Mouse (Mus musculus): ENCODE results near the gene Rad51d. TPM values are rescaled to one million over a fixed set of nuclear protein-coding genes. Genes with fewer than 3 reads are reported as not detected.

The Rad51d gene
- polyA plus RNA-seq, 1 experiment from 2014 or later: 17.2 TPM

DNA sequence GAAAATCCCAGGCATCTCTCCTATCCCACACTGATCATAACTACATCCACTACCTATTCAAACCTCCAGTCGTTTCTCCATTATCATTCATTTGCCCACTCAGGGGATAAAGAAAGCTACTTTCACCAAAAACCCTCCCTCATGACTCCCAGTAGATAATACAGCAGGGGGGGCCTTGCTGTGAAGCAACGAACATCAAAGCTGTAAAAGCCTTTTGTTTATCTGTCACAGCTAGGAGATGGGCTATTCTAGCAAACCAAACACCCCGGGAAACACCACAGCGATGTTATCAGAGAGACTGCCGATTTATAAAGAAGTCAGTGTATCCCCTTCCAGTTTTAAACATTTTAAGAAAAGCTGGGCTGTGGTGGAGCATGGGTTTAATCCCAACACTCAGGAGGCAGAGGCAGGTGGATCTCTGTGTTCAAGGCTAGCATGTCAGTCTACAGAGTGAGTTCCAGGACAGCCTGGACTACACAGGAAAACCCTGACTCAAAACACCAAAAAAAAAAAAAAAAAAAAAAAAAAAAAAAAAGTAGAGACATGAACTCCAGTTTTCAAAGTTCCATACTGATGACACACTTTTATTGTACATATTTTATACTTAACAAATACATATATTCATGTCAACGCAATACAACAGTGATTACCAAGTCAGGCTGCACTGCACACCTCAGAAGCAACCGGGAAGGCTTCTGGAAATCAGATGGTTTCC lies 23.4 kb downstream of the Rad51d start:
- Histone ChIP-seq H3K27me3 (ENCODE audit: control insufficient read depth, insufficient read depth, low read length) (no peaks in the 10 kb centered on the region), H3K4me1 (ENCODE audit: control insufficient read depth, insufficient read depth, low read length) (no peaks in the 10 kb centered on the region; the same call in 1 of the 2 replicates), H3K9me3 (ENCODE audit: control insufficient read depth, low read length) (no peaks in the 10 kb centered on the region), H3K27ac (replicated peaks; ENCODE audit: low read depth, low read length) (no peak overlapping the region), H3K9ac (replicated peaks; ENCODE audit: low read length) (no peak overlapping the region), H3K36me3 (ENCODE audit: control insufficient read depth, insufficient read depth, low read length) (no peaks in the 10 kb centered on the region), H3K4me2 (ENCODE audit: low read length) (no peak overlapping the region), H3K4me3 (replicated peaks; ENCODE audit: low read depth, low read length) (no peak overlapping the region)
- ATAC-seq (ENCODE audit: low FRiP score, low TSS enrichment) (no peak), DNase-seq (no peak)
- WGBS: 28% methylated on average over 7 of the region's 7 CpGs

DNA sequence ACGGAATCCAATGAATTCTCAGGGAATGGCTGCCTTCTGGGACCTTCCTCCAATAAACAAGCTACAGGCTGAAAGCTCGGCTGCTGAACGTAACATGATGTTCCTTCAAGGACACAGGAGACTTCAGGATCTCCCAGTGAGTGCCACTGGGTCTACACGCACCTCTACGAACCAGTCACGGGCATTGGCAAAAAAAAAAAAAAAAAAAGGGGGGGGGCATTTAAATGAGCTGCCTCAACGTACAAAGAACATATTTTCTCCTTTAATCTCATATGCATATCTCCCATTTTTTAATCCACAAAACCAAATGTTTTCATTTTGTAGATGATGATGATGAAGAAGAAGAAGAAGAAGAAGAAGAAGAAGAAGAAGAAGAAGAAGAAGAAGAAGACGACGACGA lies 24.5 kb downstream of the Rad51d start:
- Histone ChIP-seq H3K27ac (replicated peaks; ENCODE audit: low read depth, low read length) (no peak overlapping the region), H3K9me3 (ENCODE audit: control insufficient read depth, low read length) (no peaks in the 10 kb centered on the region), H3K4me2 (ENCODE audit: low read length) (no peak overlapping the region), H3K9ac (replicated peaks; ENCODE audit: low read length) (no peak overlapping the region), H3K4me1 (ENCODE audit: control insufficient read depth, insufficient read depth, low read length) (no peaks in the 10 kb centered on the region; the same call in 1 of the 2 replicates), H3K36me3 (ENCODE audit: control insufficient read depth, insufficient read depth, low read length) (no peaks in the 10 kb centered on the region), H3K27me3 (ENCODE audit: control insufficient read depth, insufficient read depth, low read length) (no peaks in the 10 kb centered on the region), H3K4me3 (replicated peaks; ENCODE audit: low read depth, low read length) (no peak overlapping the region)
- no peak for ATAC-seq (ENCODE audit: low FRiP score, low TSS enrichment)
- WGBS: 81% methylated on average over 10 of the region's 10 CpGs
- DNase-seq: no peak

DNA sequence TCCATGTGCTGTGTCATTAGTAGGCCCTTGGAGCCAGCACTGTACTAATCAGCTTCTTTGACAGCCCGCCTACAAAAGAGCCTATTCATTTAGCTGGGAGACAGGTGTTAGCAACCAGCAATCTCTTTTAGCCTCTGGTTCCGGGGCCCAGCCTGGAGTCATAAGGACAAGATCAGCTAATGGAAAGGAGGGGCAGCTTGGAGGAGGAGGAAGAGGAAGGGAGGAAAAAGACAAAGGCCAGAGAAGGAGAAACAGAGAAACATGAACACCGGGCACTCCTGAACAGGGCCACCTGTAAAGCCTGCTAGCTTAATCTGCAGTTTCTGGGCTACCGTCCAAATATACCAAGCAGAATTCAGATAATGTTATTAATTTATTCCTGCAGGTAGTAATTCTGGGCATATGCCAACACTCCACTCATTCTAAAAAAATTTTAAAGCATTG lies 26.9 kb downstream of the Rad51d start:
- no peak overlapping the region for H3K4me3 ChIP-seq (replicated peaks; ENCODE audit: low read depth, low read length)
- 33% methylated on average over 4 of the region's 4 CpGs for WGBS
- H3K4me1 ChIP-seq (ENCODE audit: control insufficient read depth, insufficient read depth, low read length): no peaks in the 10 kb centered on the region; the same call in 1 of the 2 replicates
- no peak overlapping the region for H3K9ac ChIP-seq (replicated peaks; ENCODE audit: low read length)
- H3K36me3 ChIP-seq (ENCODE audit: control insufficient read depth, insufficient read depth, low read length): no peaks in the 10 kb centered on the region
- DNase-seq: peak; percentile 44
- H3K9me3 ChIP-seq (ENCODE audit: control insufficient read depth, low read length): no peaks in the 10 kb centered on the region
- no peak for ATAC-seq (ENCODE audit: low FRiP score, low TSS enrichment)
- peak overlapping the region; percentile 55; the same call in 1 of the 2 replicates for H3K27ac ChIP-seq (replicated peaks; ENCODE audit: low read depth, low read length)
- no peak overlapping the region for H3K4me2 ChIP-seq (ENCODE audit: low read length)
- no peaks in the 10 kb centered on the region for H3K27me3 ChIP-seq (ENCODE audit: control insufficient read depth, insufficient read depth, low read length)

GRCm38 (mm10) chr11:82863059-82863458 lies 27.4 kb downstream of the Rad51d start:
- ATAC-seq (ENCODE audit: low FRiP score, low TSS enrichment): no peak
- peak overlapping the region; percentile 55; the same call in 1 of the 2 replicates for H3K27ac ChIP-seq (replicated peaks; ENCODE audit: low read depth, low read length)
- no peak overlapping the region for H3K4me2 ChIP-seq (ENCODE audit: low read length)

DNA sequence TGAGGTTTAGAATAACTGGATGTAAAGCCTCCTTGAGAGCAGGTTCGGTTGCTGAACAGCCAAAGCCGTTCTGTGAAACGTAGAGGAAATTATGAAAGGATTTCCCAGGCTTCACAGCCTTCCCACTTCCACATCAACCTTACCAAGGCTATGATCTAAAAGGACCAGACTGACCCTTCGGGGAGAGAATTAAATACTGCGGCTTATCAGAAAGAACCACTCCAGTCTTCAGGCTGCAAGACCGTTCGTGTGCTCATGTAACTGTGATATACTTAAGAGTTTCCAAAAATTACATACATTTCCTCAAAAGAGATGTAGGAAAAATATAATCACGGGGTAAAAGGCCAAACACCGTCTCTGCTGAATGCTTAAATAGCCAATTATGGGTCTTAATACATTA lies 27.8 kb downstream of the Rad51d start:
- ATAC-seq (ENCODE audit: low FRiP score, low TSS enrichment): no peak
- 57% methylated on average over 9 of the region's 9 CpGs for WGBS
- no peak overlapping the region for H3K4me3 ChIP-seq (replicated peaks; ENCODE audit: low read depth, low read length)
- no peaks in the 10 kb centered on the region for H3K27me3 ChIP-seq (ENCODE audit: control insufficient read depth, insufficient read depth, low read length)
- H3K9me3 ChIP-seq (ENCODE audit: control insufficient read depth, low read length): no peaks in the 10 kb centered on the region
- no peaks in the 10 kb centered on the region; the same call in 1 of the 2 replicates for H3K4me1 ChIP-seq (ENCODE audit: control insufficient read depth, insufficient read depth, low read length)
- no peaks in the 10 kb centered on the region for H3K36me3 ChIP-seq (ENCODE audit: control insufficient read depth, insufficient read depth, low read length)
- DNase-seq: peak; percentile 36
- no peak overlapping the region for H3K9ac ChIP-seq (replicated peaks; ENCODE audit: low read length)
- no peak overlapping the region for H3K27ac ChIP-seq (replicated peaks; ENCODE audit: low read depth, low read length)
- H3K4me2 ChIP-seq (ENCODE audit: low read length): no peak overlapping the region

More at GRCm38 (mm10) chr11:82863059-82863458, 27.4 kb downstream of the Rad51d start:
- no peak overlapping the region for H3K9ac ChIP-seq (replicated peaks; ENCODE audit: low read length)
- H3K36me3 ChIP-seq (ENCODE audit: control insufficient read depth, insufficient read depth, low read length): no peaks in the 10 kb centered on the region
- DNase-seq: peak; percentile 41
- H3K27me3 ChIP-seq (ENCODE audit: control insufficient read depth, insufficient read depth, low read length): no peaks in the 10 kb centered on the region
- no peaks in the 10 kb centered on the region; the same call in 1 of the 2 replicates for H3K4me1 ChIP-seq (ENCODE audit: control insufficient read depth, insufficient read depth, low read length)
- H3K9me3 ChIP-seq (ENCODE audit: control insufficient read depth, low read length): no peaks in the 10 kb centered on the region
- no peak overlapping the region for H3K4me3 ChIP-seq (replicated peaks; ENCODE audit: low read depth, low read length)
- WGBS: 31% methylated on average over 2 of the region's 2 CpGs

GRCm38 (mm10) chr11:82861558-82861957 lies 28.9 kb downstream of the Rad51d start:
- ATAC-seq (ENCODE audit: low FRiP score, low TSS enrichment) (no peak), DNase-seq (no peak)
- WGBS: 75% methylated on average over 8 of the region's 8 CpGs
- Histone ChIP-seq H3K9ac (replicated peaks; ENCODE audit: low read length) (no peak overlapping the region), H3K36me3 (ENCODE audit: control insufficient read depth, insufficient read depth, low read length) (no peaks in the 10 kb centered on the region), H3K27ac (replicated peaks; ENCODE audit: low read depth, low read length) (no peak overlapping the region), H3K4me3 (replicated peaks; ENCODE audit: low read depth, low read length) (no peak overlapping the region), H3K27me3 (ENCODE audit: control insufficient read depth, insufficient read depth, low read length) (no peaks in the 10 kb centered on the region), H3K9me3 (ENCODE audit: control insufficient read depth, low read length) (no peaks in the 10 kb centered on the region), H3K4me1 (ENCODE audit: control insufficient read depth, insufficient read depth, low read length) (no peaks in the 10 kb centered on the region; the same call in 1 of the 2 replicates), H3K4me2 (ENCODE audit: low read length) (no peak overlapping the region)

GRCm38 (mm10) chr11:82860759-82861158 lies 29.7 kb downstream of the Rad51d start:
- 80% methylated on average over 6 of the region's 6 CpGs for WGBS
- Histone ChIP-seq H3K4me1 (ENCODE audit: control insufficient read depth, insufficient read depth, low read length) (no peaks in the 10 kb centered on the region; the same call in 1 of the 2 replicates), H3K4me2 (ENCODE audit: low read length) (no peak overlapping the region), H3K9me3 (ENCODE audit: control insufficient read depth, low read length) (no peaks in the 10 kb centered on the region), H3K9ac (replicated peaks; ENCODE audit: low read length) (no peak overlapping the region), H3K27ac (replicated peaks; ENCODE audit: low read depth, low read length) (no peak overlapping the region), H3K36me3 (ENCODE audit: control insufficient read depth, insufficient read depth, low read length) (no peaks in the 10 kb centered on the region), H3K4me3 (replicated peaks; ENCODE audit: low read depth, low read length) (no peak overlapping the region), H3K27me3 (ENCODE audit: control insufficient read depth, insufficient read depth, low read length) (no peaks in the 10 kb centered on the region)
- no peak for DNase-seq
- no peak for ATAC-seq (ENCODE audit: low FRiP score, low TSS enrichment)

DNA sequence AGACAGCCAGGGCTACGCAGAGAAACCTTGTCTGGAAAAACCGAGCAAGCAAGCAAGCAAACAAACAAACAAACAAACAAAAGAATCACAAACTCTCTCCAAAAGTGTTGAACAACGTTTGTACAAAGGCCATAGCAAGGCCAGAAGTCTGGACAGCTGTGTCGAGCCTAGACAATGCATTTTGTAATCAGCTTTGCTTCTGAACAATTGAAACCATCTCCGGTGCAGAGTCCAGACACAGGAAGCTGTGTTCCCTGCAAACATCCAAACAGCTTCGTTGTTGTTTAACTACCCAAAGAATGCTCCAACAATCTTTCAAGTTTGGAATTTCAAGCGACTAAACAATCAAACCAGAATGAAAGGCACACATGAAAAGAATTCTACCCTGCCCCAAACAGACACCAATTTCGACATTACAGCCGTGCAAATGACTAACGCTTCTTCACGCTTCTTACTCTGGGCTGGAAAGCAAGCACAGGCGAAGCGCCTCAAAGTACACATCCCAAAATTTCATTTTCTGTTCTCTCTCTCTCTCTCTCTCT lies 33.0 kb downstream of the Rad51d start:
- WGBS: 80% methylated on average over 13 of the region's 13 CpGs
- no peak overlapping the region for H3K27ac ChIP-seq (replicated peaks; ENCODE audit: low read depth, low read length)
- no peak for ATAC-seq (ENCODE audit: low FRiP score, low TSS enrichment)

DNA sequence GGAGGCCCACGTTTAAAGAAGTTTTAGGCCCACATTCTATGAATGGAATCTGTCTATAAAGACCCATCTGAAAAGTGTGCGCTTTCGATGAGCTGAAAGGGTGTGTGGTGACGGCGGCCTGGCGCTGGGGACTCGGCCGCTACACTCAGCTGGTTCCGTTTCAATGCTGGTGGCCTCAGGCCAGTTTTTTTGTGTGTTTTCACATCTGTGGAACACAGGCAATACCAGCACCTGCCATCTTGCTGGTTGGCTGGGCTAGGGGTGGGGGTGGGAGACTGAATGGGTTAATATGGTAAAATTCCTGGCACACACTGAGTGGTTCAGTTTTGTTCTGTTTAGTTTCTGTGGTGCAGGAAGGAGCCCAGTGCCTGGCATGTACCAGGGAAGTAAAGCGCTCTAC lies 34.4 kb downstream of the Rad51d start:
- no peak overlapping the region for H3K4me3 ChIP-seq (replicated peaks; ENCODE audit: low read depth, low read length)
- no peaks in the 10 kb centered on the region for H3K27me3 ChIP-seq (ENCODE audit: control insufficient read depth, insufficient read depth, low read length)
- H3K9me3 ChIP-seq (ENCODE audit: control insufficient read depth, low read length): no peaks in the 10 kb centered on the region
- DNase-seq (peak; percentile 63), ATAC-seq (ENCODE audit: low FRiP score, low TSS enrichment) (no peak)
- no peaks in the 10 kb centered on the region for H3K36me3 ChIP-seq (ENCODE audit: control insufficient read depth, insufficient read depth, low read length)
- H3K9ac ChIP-seq (replicated peaks; ENCODE audit: low read length): no peak overlapping the region
- 0 out of 2 replicates have a peak, but pooled peaks cover 2% of the 10 kb centered on the region for H3K4me1 ChIP-seq (ENCODE audit: control insufficient read depth, insufficient read depth, low read length)
- H3K4me2 ChIP-seq (ENCODE audit: low read length): no peak overlapping the region
- 51% methylated on average over 10 of the region's 10 CpGs for WGBS
- H3K27ac ChIP-seq (replicated peaks; ENCODE audit: low read depth, low read length): no peak overlapping the region

More for the DNA sequence above, 33.0 kb downstream of the Rad51d start:
- Histone ChIP-seq H3K4me3 (replicated peaks; ENCODE audit: low read depth, low read length) (no peak overlapping the region), H3K9ac (replicated peaks; ENCODE audit: low read length) (no peak overlapping the region), H3K4me1 (ENCODE audit: control insufficient read depth, insufficient read depth, low read length) (no peaks in the 10 kb centered on the region; the same call in 1 of the 2 replicates), H3K9me3 (ENCODE audit: control insufficient read depth, low read length) (no peaks in the 10 kb centered on the region), H3K36me3 (ENCODE audit: control insufficient read depth, insufficient read depth, low read length) (no peaks in the 10 kb centered on the region), H3K27me3 (ENCODE audit: control insufficient read depth, insufficient read depth, low read length) (no peaks in the 10 kb centered on the region), H3K4me2 (ENCODE audit: low read length) (no peak overlapping the region)
- no peak for DNase-seq
